Mouse (Mus musculus): ENCODE measurements around the gene Zfp609. TPM values are rescaled to one million over a fixed set of nuclear protein-coding genes. Genes with fewer than 3 reads are reported as not detected.

The Zfp609 gene
- polyA plus RNA-seq, 1 experiment from 2014 or later, result 1.7 TPM

GRCm38 (mm10) chr9:65812841-65813240 is 14.5 kb downstream of the Zfp609 start:
- ATAC-seq (ENCODE audit: low read depth) (no peak), DNase-seq (no peak)
- 58% methylated on average over 2 of the region's 2 CpGs for WGBS (ENCODE audit: insufficient replicate concordance)
- Histone ChIP-seq H3K36me3 (peaks cover 2% of the 10 kb centered on the region; the same call in 1 of the 2 replicates), H3K9me3 (replicated peaks) (no peaks in the 10 kb centered on the region), H3K9ac (no peak overlapping the region), H3K27me3 (no peaks in the 10 kb centered on the region), H3K4me3 (replicated peaks) (no peak overlapping the region), H3K4me1 (replicated peaks) (peaks cover 47% of the 10 kb centered on the region), H3K4me2 (no peak overlapping the region), H3K27ac (no peak overlapping the region)

DNA sequence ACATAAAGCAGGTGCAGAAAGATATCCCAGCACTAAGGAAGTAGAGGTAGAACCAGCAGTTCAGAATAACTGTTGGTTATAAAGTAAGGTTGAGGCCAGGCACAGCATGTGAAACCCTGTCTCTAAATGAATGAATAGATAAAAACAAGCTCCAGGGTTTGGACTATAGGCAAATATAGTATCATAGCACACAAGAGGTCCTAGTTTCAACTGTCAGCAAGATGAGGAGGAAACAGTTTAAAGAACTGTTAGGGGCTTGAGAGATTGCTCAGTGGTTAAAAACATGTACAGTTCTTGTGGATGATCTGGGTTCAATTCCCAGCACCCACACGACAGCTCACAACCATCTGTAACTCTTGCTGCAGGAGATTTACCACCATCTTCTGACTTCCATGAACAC is 15.6 kb downstream of the Zfp609 start:
- 39% methylated on average over 1 of the region's 1 CpGs for WGBS (ENCODE audit: insufficient replicate concordance)
- ATAC-seq (ENCODE audit: low read depth), result no peak
- H3K4me2 ChIP-seq, result no peak overlapping the region
- no peak for DNase-seq
- no peak overlapping the region for H3K27ac ChIP-seq
- H3K9me3 ChIP-seq (replicated peaks), result no peaks in the 10 kb centered on the region
- H3K4me3 ChIP-seq (replicated peaks), result no peak overlapping the region
- peaks cover 43% of the 10 kb centered on the region for H3K4me1 ChIP-seq (replicated peaks)
- no peak overlapping the region for H3K9ac ChIP-seq
- 0 out of 2 replicates have a peak, but pooled peaks cover 2% of the 10 kb centered on the region for H3K36me3 ChIP-seq
- no peaks in the 10 kb centered on the region for H3K27me3 ChIP-seq

- Histone ChIP-seq H3K27ac (no peak overlapping the region), H3K4me3 (replicated peaks) (no peak overlapping the region), H3K9ac (no peak overlapping the region), H3K4me1 (replicated peaks) (peaks cover 29% of the 10 kb centered on the region), H3K36me3 (no peaks in the 10 kb centered on the region), H3K27me3 (no peaks in the 10 kb centered on the region), H3K9me3 (replicated peaks) (no peaks in the 10 kb centered on the region), H3K4me2 (no peak overlapping the region)
- no peak for ATAC-seq (ENCODE audit: low read depth)
- no peak for DNase-seq
- 63% methylated on average over 1 of the region's 1 CpGs for WGBS (ENCODE audit: insufficient replicate concordance)
These were observed 19.5 kb downstream of the Zfp609 start for GRCm38 (mm10) chr9:65807818-65808217.

- DNase-seq, result no peak
- WGBS (ENCODE audit: insufficient replicate concordance), result 81% methylated on average over 5 of the region's 5 CpGs
- no peak for ATAC-seq (ENCODE audit: low read depth)
These were observed 20.1 kb downstream of the Zfp609 start for GRCm38 (mm10) chr9:65807251-65807650.

GRCm38 (mm10) chr9:65799770-65800169 is 27.6 kb downstream of the Zfp609 start:
- H3K27me3 ChIP-seq, result no peaks in the 10 kb centered on the region
- no peak overlapping the region for H3K27ac ChIP-seq
- H3K9ac ChIP-seq, result no peak overlapping the region
- no peak for ATAC-seq (ENCODE audit: low read depth)
- H3K4me3 ChIP-seq (replicated peaks), result no peak overlapping the region
- 76% methylated on average over 4 of the region's 4 CpGs for WGBS (ENCODE audit: insufficient replicate concordance)
- no peak overlapping the region for H3K4me2 ChIP-seq
- no peak for DNase-seq
- H3K9me3 ChIP-seq (replicated peaks), result no peaks in the 10 kb centered on the region
- H3K4me1 ChIP-seq (replicated peaks), result peaks cover 7% of the 10 kb centered on the region
- H3K36me3 ChIP-seq, result peaks cover 6% of the 10 kb centered on the region; the same call in 1 of the 2 replicates

More at GRCm38 (mm10) chr9:65807251-65807650, 20.1 kb downstream of the Zfp609 start:
- Histone ChIP-seq H3K9ac (no peak overlapping the region), H3K4me2 (no peak overlapping the region), H3K27me3 (no peaks in the 10 kb centered on the region), H3K4me3 (replicated peaks) (no peak overlapping the region), H3K4me1 (replicated peaks) (peaks cover 26% of the 10 kb centered on the region), H3K36me3 (no peaks in the 10 kb centered on the region), H3K27ac (no peak overlapping the region), H3K9me3 (replicated peaks) (no peaks in the 10 kb centered on the region)

DNA sequence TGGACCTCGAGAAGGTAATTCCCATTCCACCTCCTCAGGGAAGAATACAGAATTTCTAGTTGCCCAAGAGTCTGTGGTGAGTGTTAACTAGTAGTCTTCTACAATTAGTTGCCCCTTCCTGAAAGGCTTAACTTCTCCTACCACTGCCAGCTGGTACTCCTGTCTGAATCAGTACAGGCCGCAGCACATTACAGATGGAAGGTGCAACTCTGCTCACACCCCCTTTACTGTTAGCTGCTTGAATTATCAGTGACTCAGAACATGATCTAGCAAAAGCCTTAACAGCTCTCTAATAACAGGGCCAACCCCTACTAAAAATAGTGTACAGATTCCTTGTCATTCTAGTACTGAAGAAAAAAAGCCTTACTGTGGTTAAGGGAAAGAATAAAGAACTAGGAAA is 31.7 kb downstream of the Zfp609 start:
- no peak for DNase-seq
- Histone ChIP-seq H3K36me3 (peaks cover 17% of the 10 kb centered on the region), H3K9me3 (replicated peaks) (no peaks in the 10 kb centered on the region), H3K9ac (no peak overlapping the region), H3K27me3 (no peaks in the 10 kb centered on the region), H3K4me3 (replicated peaks) (no peak overlapping the region), H3K4me1 (replicated peaks) (peaks cover 15% of the 10 kb centered on the region), H3K27ac (no peak overlapping the region), H3K4me2 (no peak overlapping the region)
- 63% methylated on average over 2 of the region's 2 CpGs for WGBS (ENCODE audit: insufficient replicate concordance)
- ATAC-seq (ENCODE audit: low read depth), result no peak; the same call in 1 of the 2 replicates

GRCm38 (mm10) chr9:65794313-65794712 is 33.1 kb downstream of the Zfp609 start:
- peaks cover 17% of the 10 kb centered on the region for H3K36me3 ChIP-seq
- no peaks in the 10 kb centered on the region for H3K27me3 ChIP-seq
- DNase-seq (no peak), ATAC-seq (ENCODE audit: low read depth) (no peak)
- H3K4me3 ChIP-seq (replicated peaks), result no peak overlapping the region
- H3K4me2 ChIP-seq, result no peak overlapping the region
- H3K4me1 ChIP-seq (replicated peaks), result peaks cover 26% of the 10 kb centered on the region
- H3K27ac ChIP-seq, result no peak overlapping the region
- 85% methylated on average over 7 of the region's 7 CpGs for WGBS (ENCODE audit: insufficient replicate concordance)
- no peak overlapping the region for H3K9ac ChIP-seq
- H3K9me3 ChIP-seq (replicated peaks), result no peaks in the 10 kb centered on the region

DNA sequence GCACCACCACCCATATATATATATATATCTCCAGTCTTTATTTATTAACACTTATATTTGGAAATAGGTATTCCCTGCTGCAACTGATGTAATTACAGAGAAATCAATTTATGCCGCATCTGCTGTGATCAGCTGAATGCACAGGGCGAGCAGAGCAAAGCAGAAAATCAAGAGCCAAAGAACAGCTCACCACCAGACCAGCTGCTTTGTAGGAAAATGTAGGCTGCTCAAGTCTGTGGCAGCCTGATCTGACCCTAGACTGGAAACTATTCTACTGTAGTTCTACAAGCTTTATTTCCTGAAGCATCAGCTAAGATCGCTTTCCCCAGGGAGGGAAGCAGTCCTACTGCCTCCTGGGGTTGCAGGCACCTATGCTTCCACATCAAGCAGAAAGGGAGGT is 33.9 kb downstream of the Zfp609 start:
- Histone ChIP-seq H3K27ac (no peak overlapping the region), H3K4me3 (replicated peaks) (no peak overlapping the region), H3K9ac (no peak overlapping the region), H3K36me3 (peaks cover 17% of the 10 kb centered on the region), H3K9me3 (replicated peaks) (no peaks in the 10 kb centered on the region), H3K4me2 (no peak overlapping the region), H3K27me3 (no peaks in the 10 kb centered on the region), H3K4me1 (replicated peaks) (peaks cover 34% of the 10 kb centered on the region)
- ATAC-seq (ENCODE audit: low read depth) (no peak), DNase-seq (no peak)
- 81% methylated on average over 3 of the region's 3 CpGs for WGBS (ENCODE audit: insufficient replicate concordance)

DNA sequence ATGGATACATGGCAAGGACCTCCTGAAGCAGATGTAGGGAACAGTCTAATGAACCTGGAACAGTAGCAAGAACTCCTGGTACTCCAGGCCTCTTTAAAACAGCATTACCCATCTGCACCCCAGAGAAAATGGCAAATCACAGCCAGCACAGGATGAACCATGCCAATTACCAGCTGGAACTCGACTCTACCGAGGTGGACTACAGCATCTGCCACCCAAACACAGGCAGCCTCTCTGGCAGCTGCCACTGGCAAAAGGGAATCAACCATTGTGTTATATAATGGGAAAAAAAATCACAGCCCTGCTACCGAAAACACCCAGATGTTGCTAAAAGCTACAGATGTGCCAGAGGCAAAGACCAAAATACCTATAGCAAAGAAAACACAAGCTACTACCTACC is 34.3 kb downstream of the Zfp609 start:
- WGBS (ENCODE audit: insufficient replicate concordance), result 78% methylated on average over 3 of the region's 3 CpGs

DNA sequence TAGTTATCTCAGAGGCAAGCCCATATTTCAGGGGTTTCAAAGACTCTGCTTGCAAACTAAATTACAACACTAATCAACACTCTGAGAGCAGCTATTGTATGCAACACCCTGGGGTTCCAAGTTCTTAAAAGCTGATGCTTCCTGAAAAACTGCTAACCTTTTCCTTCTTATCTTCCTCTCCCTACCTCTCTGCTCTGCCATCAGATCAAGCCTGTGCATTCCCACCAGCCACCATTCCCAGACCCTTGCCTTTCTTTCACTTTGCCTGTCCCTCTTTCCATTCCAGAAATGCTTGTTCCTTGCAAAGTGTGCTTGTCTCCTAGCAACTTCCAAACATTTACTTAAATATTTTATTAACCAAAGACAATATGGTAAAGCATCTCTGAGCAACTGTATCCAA is 35.5 kb downstream of the Zfp609 start:
- no peak overlapping the region for H3K27ac ChIP-seq
- H3K4me1 ChIP-seq (replicated peaks), result peaks cover 50% of the 10 kb centered on the region
- H3K4me2 ChIP-seq, result no peak overlapping the region
- H3K27me3 ChIP-seq, result no peaks in the 10 kb centered on the region
- H3K9ac ChIP-seq, result no peak overlapping the region
- DNase-seq (no peak), ATAC-seq (ENCODE audit: low read depth) (no peak)
- H3K4me3 ChIP-seq (replicated peaks), result no peak overlapping the region
- peaks cover 17% of the 10 kb centered on the region for H3K36me3 ChIP-seq
- no peaks in the 10 kb centered on the region for H3K9me3 ChIP-seq (replicated peaks)

More for the DNA sequence above, 34.3 kb downstream of the Zfp609 start:
- no peak overlapping the region for H3K4me2 ChIP-seq
- no peaks in the 10 kb centered on the region for H3K27me3 ChIP-seq
- H3K9ac ChIP-seq, result no peak overlapping the region
- H3K27ac ChIP-seq, result no peak overlapping the region
- H3K4me1 ChIP-seq (replicated peaks), result peaks cover 38% of the 10 kb centered on the region
- DNase-seq (no peak), ATAC-seq (ENCODE audit: low read depth) (no peak)
- no peak overlapping the region for H3K4me3 ChIP-seq (replicated peaks)
- H3K36me3 ChIP-seq, result peaks cover 17% of the 10 kb centered on the region
- no peaks in the 10 kb centered on the region for H3K9me3 ChIP-seq (replicated peaks)

- DNase-seq, result no peak
- no peak overlapping the region for H3K4me3 ChIP-seq (replicated peaks)
- H3K4me2 ChIP-seq, result no peak overlapping the region
- H3K9ac ChIP-seq, result no peak overlapping the region
- H3K4me1 ChIP-seq (replicated peaks), result peaks cover 57% of the 10 kb centered on the region
- no peak overlapping the region for H3K27ac ChIP-seq
- H3K27me3 ChIP-seq, result no peaks in the 10 kb centered on the region
- H3K36me3 ChIP-seq, result peaks cover 17% of the 10 kb centered on the region
- WGBS (ENCODE audit: insufficient replicate concordance), result 65% methylated on average over 4 of the region's 4 CpGs
- ATAC-seq (ENCODE audit: low read depth), result no peak
- no peaks in the 10 kb centered on the region for H3K9me3 ChIP-seq (replicated peaks)
These were observed 36.3 kb downstream of the Zfp609 start for GRCm38 (mm10) chr9:65791106-65791505.

GRCm38 (mm10) chr9:65789788-65790187 is 37.6 kb downstream of the Zfp609 start:
- Histone ChIP-seq H3K4me2 (no peak overlapping the region), H3K27me3 (no peaks in the 10 kb centered on the region), H3K9ac (no peak overlapping the region), H3K36me3 (peaks cover 11% of the 10 kb centered on the region), H3K27ac (no peak overlapping the region), H3K4me3 (replicated peaks) (no peak overlapping the region), H3K9me3 (replicated peaks) (no peaks in the 10 kb centered on the region), H3K4me1 (replicated peaks) (peaks cover 68% of the 10 kb centered on the region)
- 83% methylated on average over 3 of the region's 3 CpGs for WGBS (ENCODE audit: insufficient replicate concordance)
- no peak for DNase-seq
- ATAC-seq (ENCODE audit: low read depth), result no peak
